Mouse (Mus musculus) thymus, postnatal 36 days (tissue): Measurements from ENCODE around the gene Lasp1.

Experiments
- DNase-seq, 2 experiments: peaks; one replicate each; pipeline ENCODE4 v3.0.0; 2022; ENCODE audit warnings: mixed read lengths in 2 of 2

Lasp1 gene

GRCm38 (mm10) chr11:97880362-97880761 is 81.6 kb downstream of the Lasp1 start:
- DNase-seq, result no peak

GRCm38 (mm10) chr11:97883542-97883917 is 84.7 kb downstream of the Lasp1 start:
- DNase-seq, result peak; percentile 86 to 90

- DNase-seq, result peak; percentile 96 to 97
These were observed 85.3 kb downstream of the Lasp1 start, which contains the start of gene Fbxo47 for GRCm38 (mm10) chr11:97883918-97884600. TSS of gene Fbxo47 (minus strand) at chr11:97884154.

- DNase-seq, result no peak
These were observed 85.9 kb downstream of the Lasp1 start for GRCm38 (mm10) chr11:97884601-97885185.

- no peak for DNase-seq
These were observed 86.6 kb downstream of the Lasp1 start for GRCm38 (mm10) chr11:97885296-97885915.
